11 mouse cellular contexts compared by ENCODE assay signal in the genomic region with DNA sequence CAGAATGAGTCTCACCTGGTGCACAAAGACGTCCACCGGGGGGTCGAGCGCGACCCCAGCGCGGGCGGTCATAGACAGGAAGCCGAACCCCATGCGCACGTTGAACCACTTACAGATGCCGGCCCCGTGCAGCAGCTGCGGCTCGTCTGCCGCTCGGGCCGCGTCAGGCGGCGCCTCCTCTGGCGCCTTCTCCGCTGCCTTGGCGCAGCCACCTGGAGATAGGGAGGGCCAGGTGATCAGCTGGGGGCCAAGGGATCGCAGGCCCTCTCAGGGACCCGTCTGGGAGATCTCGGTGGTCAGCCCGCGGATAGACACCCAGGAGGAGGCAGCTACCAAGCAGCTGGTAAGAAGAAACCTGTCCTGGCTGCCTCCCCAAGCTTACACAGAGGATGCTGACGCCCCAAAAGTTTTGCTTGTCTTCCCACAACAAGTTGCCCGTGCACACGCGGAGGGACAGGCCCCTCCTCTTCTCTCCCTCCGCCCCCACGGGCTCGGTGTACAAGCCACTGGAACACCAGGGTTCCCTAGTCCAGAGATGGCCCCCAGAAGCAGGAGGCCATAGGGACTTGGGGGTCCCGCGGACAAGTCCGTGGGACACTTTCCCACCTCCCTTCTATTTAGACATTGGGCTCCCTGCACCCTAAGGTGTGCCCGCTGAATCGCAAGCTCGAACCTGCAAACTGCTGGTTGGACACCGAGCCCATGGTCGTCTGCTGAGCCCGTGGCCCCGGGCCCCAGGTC. TPM values are rescaled to one million over a fixed set of nuclear protein-coding genes. Genes with fewer than 3 reads are reported as not detected.
DNase-seq lines count a peak whose midpoint lies in the region; ATAC-seq and TF ChIP-seq lines count a peak whose summit lies in the region.
"Had no signal": no experiment of that assay in that cellular context is flagged by ENCODE, and none has a peak within 500 bp of the region (broad histone marks: within the 10 kb centered on the region; RNA-seq: fewer than 3 reads in every experiment).

No protein-coding gene starts in this region.

- no peaks in the 10 kb centered on the region for H3K9me3 ChIP-seq in kidney, embryonic 14.5 days (ENCODE audit: control insufficient read depth, low read length)
- H3K9me3 ChIP-seq in embryonic facial prominence, embryonic 14.5 days (ENCODE audit: control insufficient read depth, low read length): no peaks in the 10 kb centered on the region
- no peaks in the 10 kb centered on the region for H3K9me3 ChIP-seq in limb, embryonic 11.5 days (ENCODE audit: control insufficient read depth, low read length)
- H3K9me3 ChIP-seq in neural tube, embryonic 11.5 days (ENCODE audit: control insufficient read depth, low read length): no peaks in the 10 kb centered on the region
- H3K9me3 ChIP-seq in lung, postnatal 0 days (ENCODE audit: low read length): no peaks in the 10 kb centered on the region

- no peak overlapping the region for H3K27ac ChIP-seq in kidney, embryonic 14.5 days (ENCODE audit: low read depth, low read length)
- no peak overlapping the region for H3K27ac ChIP-seq in embryonic facial prominence, embryonic 14.5 days (replicated peaks; ENCODE audit: low read depth, low read length)
- peak overlapping the region; percentile 91 for H3K27ac ChIP-seq in limb, embryonic 11.5 days (replicated peaks; ENCODE audit: low read depth, low read length)
- peak overlapping the region; percentile 70 for H3K27ac ChIP-seq in neural tube, embryonic 11.5 days (ENCODE audit: low read depth, low read length)
- no peak overlapping the region for H3K27ac ChIP-seq in lung, postnatal 0 days (ENCODE audit: low read length)

- TF ChIP-seq CTCF in lung, postnatal 0 days (IDR thresholded peaks at IDR 0.05): no peak

- TF ChIP-seq EP300 in lung, postnatal 0 days (IDR thresholded peaks at IDR 0.05): no peak

- H3K4me3 ChIP-seq in kidney, embryonic 14.5 days (ENCODE audit: low read length): peak overlapping the region; percentile 22
- peak overlapping the region; percentile 23 for H3K4me3 ChIP-seq in embryonic facial prominence, embryonic 14.5 days (ENCODE audit: low read depth, low read length)
- peak overlapping the region; percentile 30 for H3K4me3 ChIP-seq in limb, embryonic 11.5 days (ENCODE audit: low read depth, low read length)
- peak overlapping the region; percentile 43 for H3K4me3 ChIP-seq in neural tube, embryonic 11.5 days (ENCODE audit: low read depth, low read length)
- H3K4me3 ChIP-seq in lung, postnatal 0 days (ENCODE audit: low read depth, low read length): no peak overlapping the region
- H3K4me3 ChIP-seq: myocyte had no signal

- peaks cover 21% of the 10 kb centered on the region for H3K27me3 ChIP-seq in kidney, embryonic 14.5 days (ENCODE audit: control insufficient read depth, insufficient read depth, low read length)
- H3K27me3 ChIP-seq in embryonic facial prominence, embryonic 14.5 days (replicated peaks; ENCODE audit: control insufficient read depth, insufficient read depth, low read length): peaks cover 41% of the 10 kb centered on the region
- H3K27me3 ChIP-seq in limb, embryonic 11.5 days (ENCODE audit: control insufficient read depth, insufficient read depth, low read length): no peaks in the 10 kb centered on the region
- no peaks in the 10 kb centered on the region for H3K27me3 ChIP-seq in neural tube, embryonic 11.5 days (ENCODE audit: control insufficient read depth, insufficient read depth, low read length)
- peaks cover 28% of the 10 kb centered on the region for H3K27me3 ChIP-seq in lung, postnatal 0 days (replicated peaks; ENCODE audit: insufficient read depth, low read length)

- WGBS in kidney, embryonic 14.5 days: under 1% methylated on average over 42 of the region's 46 CpGs
- WGBS in embryonic facial prominence, embryonic 14.5 days: 0% methylated on average over 33 of the region's 46 CpGs
- under 1% methylated on average over 46 of the region's 46 CpGs for WGBS in limb, embryonic 11.5 days
- WGBS in neural tube, embryonic 11.5 days: under 1% methylated on average over 46 of the region's 46 CpGs
- 2% methylated on average over 46 of the region's 46 CpGs for WGBS in lung, postnatal 0 days

- DNase-seq in kidney, postnatal 36 days: no peak
- DNase-seq in embryonic facial prominence, embryonic 14.5 days (ENCODE audit: low spot score): no peak
- DNase-seq in limb, embryonic 11.5 days (ENCODE audit: low spot score): peak; percentile 66
- peak; percentile 56 for DNase-seq in neural tube, embryonic 11.5 days (ENCODE audit: low spot score)
- DNase-seq in left cerebral cortex, adult 18-20 months (ENCODE audit: low spot score in 2 of 2): no peak
- no peak for DNase-seq in lung, postnatal 0 days (ENCODE audit: low spot score)
- DNase-seq in right cerebral cortex, postnatal 10 days (ENCODE audit: low spot score in 2 of 2): no peak

- no peak overlapping the region for H3K9ac ChIP-seq in kidney, embryonic 14.5 days (ENCODE audit: low read depth, low read length)
- no peak overlapping the region for H3K9ac ChIP-seq in embryonic facial prominence, embryonic 14.5 days (ENCODE audit: low read depth, low read length)
- H3K9ac ChIP-seq in limb, embryonic 11.5 days (ENCODE audit: low read length): peak overlapping the region; percentile 45; the same call in 1 of the 2 replicates
- peak overlapping the region; percentile 39 for H3K9ac ChIP-seq in neural tube, embryonic 11.5 days (ENCODE audit: low read length)
- no peak overlapping the region for H3K9ac ChIP-seq in lung, postnatal 0 days (replicated peaks; ENCODE audit: low read depth)

- no peak for ATAC-seq in kidney, embryonic 14.5 days (ENCODE audit: low FRiP score, low TSS enrichment)
- ATAC-seq in embryonic facial prominence, embryonic 14.5 days (ENCODE audit: low read depth): 0 out of 2 replicates have a peak, but pooled peaks have one; percentile 18
- peak; percentile 32; the same call in 1 of the 2 replicates for ATAC-seq in limb, embryonic 11.5 days (ENCODE audit: insufficient number of reproducible peaks, low FRiP score, low TSS enrichment, low read depth)
- ATAC-seq in neural tube, embryonic 11.5 days (ENCODE audit: insufficient read depth, low FRiP score, low TSS enrichment): no peak
- ATAC-seq in lung, postnatal 0 days: no peak

- H3K4me1 ChIP-seq in kidney, embryonic 14.5 days (ENCODE audit: control insufficient read depth, insufficient read depth, low read length): peaks cover 30% of the 10 kb centered on the region
- H3K4me1 ChIP-seq in embryonic facial prominence, embryonic 14.5 days (ENCODE audit: control insufficient read depth, insufficient read depth, low read length): peaks cover 9% of the 10 kb centered on the region
- H3K4me1 ChIP-seq in limb, embryonic 11.5 days (ENCODE audit: control insufficient read depth, insufficient read depth, low read length): peaks cover 43% of the 10 kb centered on the region
- H3K4me1 ChIP-seq in neural tube, embryonic 11.5 days (ENCODE audit: control insufficient read depth, insufficient read depth, low read length): peaks cover 36% of the 10 kb centered on the region
- no peaks in the 10 kb centered on the region for H3K4me1 ChIP-seq in lung, postnatal 0 days (ENCODE audit: insufficient read depth, low read depth, low read length)

- H3K4me2 ChIP-seq in kidney, embryonic 14.5 days (replicated peaks; ENCODE audit: low read depth, low read length): peak overlapping the region; percentile 47
- peak overlapping the region; percentile 38 for H3K4me2 ChIP-seq in embryonic facial prominence, embryonic 14.5 days (ENCODE audit: low read depth, low read length)
- H3K4me2 ChIP-seq in limb, embryonic 11.5 days (ENCODE audit: low read depth, severe bottlenecking): peak overlapping the region; percentile 76
- peak overlapping the region; percentile 70 for H3K4me2 ChIP-seq in neural tube, embryonic 11.5 days (ENCODE audit: low read depth)
- no peak overlapping the region for H3K4me2 ChIP-seq in lung, postnatal 0 days (replicated peaks; ENCODE audit: low read depth, low read length)

- no peaks in the 10 kb centered on the region for H3K36me3 ChIP-seq in kidney, embryonic 14.5 days (ENCODE audit: control insufficient read depth, insufficient read depth, low read length)
- no peaks in the 10 kb centered on the region for H3K36me3 ChIP-seq in embryonic facial prominence, embryonic 14.5 days (ENCODE audit: control insufficient read depth, insufficient read depth, low read length)
- no peaks in the 10 kb centered on the region for H3K36me3 ChIP-seq in limb, embryonic 11.5 days (ENCODE audit: control insufficient read depth, insufficient read depth, low read length)
- H3K36me3 ChIP-seq in neural tube, embryonic 11.5 days (ENCODE audit: control insufficient read depth, insufficient read depth, low read length): no peaks in the 10 kb centered on the region
- no peaks in the 10 kb centered on the region for H3K36me3 ChIP-seq in lung, postnatal 0 days (ENCODE audit: insufficient read depth, low read length)
- H3K36me3 ChIP-seq: G1E had no signal

RNA-seq across cellular contexts. Expression of a gene that starts 0.4 kb away (rescaled TPM):
- not detected in 2 replicates for polyA plus RNA-seq in kidney, embryonic 14.5 days (2014; fragmentation: Nextera tagmentation; extraction: Ambion mirVana)
- polyA plus RNA-seq in embryonic facial prominence, embryonic 14.5 days (2014; fragmentation: Nextera tagmentation; extraction: Ambion mirVana): not detected in 2 replicates
- 1.4 and 2.3 TPM in 2 replicates for polyA plus RNA-seq in limb, embryonic 11.5 days (2014; fragmentation: Nextera tagmentation; extraction: Ambion mirVana)
- 3.2 and 3.4 TPM in 2 replicates for polyA plus RNA-seq in neural tube, embryonic 11.5 days (2014; fragmentation: Nextera tagmentation; extraction: Ambion mirVana)
- total RNA-seq in left cerebral cortex, adult 18-20 months (2021): not detected
- polyA plus RNA-seq in lung, postnatal 0 days (2015; fragmentation: Nextera tagmentation; extraction: Ambion mirVana): 0.19 TPM in 1 of 2 replicates, not detected in the other
- polyA plus RNA-seq: G1E had no signal

RNA-seq across cellular contexts. Expression of a gene that starts 17.5 kb away (rescaled TPM):
- polyA plus RNA-seq in kidney, embryonic 14.5 days (2014; fragmentation: Nextera tagmentation; extraction: Ambion mirVana): 42.2 and 42.9 TPM in 2 replicates
- 42.3 and 48.9 TPM in 2 replicates for polyA plus RNA-seq in embryonic facial prominence, embryonic 14.5 days (2014; fragmentation: Nextera tagmentation; extraction: Ambion mirVana)
- 41.9 and 43.4 TPM in 2 replicates for polyA plus RNA-seq in limb, embryonic 11.5 days (2014; fragmentation: Nextera tagmentation; extraction: Ambion mirVana)
- 40.6 and 42.1 TPM in 2 replicates for polyA plus RNA-seq in neural tube, embryonic 11.5 days (2014; fragmentation: Nextera tagmentation; extraction: Ambion mirVana)
- total RNA-seq in left cerebral cortex, adult 18-20 months (2021): 10 to 100 TPM; 64.6 to 68.5 TPM
- 23.8 and 25.1 TPM in 2 replicates for polyA plus RNA-seq in lung, postnatal 0 days (2015; fragmentation: Nextera tagmentation; extraction: Ambion mirVana)

RNA-seq across cellular contexts. Expression of a gene that starts 35.4 kb away (rescaled TPM):
- polyA plus RNA-seq in kidney, embryonic 14.5 days (2014; fragmentation: Nextera tagmentation; extraction: Ambion mirVana): not detected in 2 replicates
- not detected in 2 replicates for polyA plus RNA-seq in embryonic facial prominence, embryonic 14.5 days (2014; fragmentation: Nextera tagmentation; extraction: Ambion mirVana)
- not detected in 2 replicates for polyA plus RNA-seq in limb, embryonic 11.5 days (2014; fragmentation: Nextera tagmentation; extraction: Ambion mirVana)
- polyA plus RNA-seq in neural tube, embryonic 11.5 days (2014; fragmentation: Nextera tagmentation; extraction: Ambion mirVana): not detected in 2 replicates
- total RNA-seq in left cerebral cortex, adult 18-20 months (2021): not detected
- polyA plus RNA-seq in lung, postnatal 0 days (2015; fragmentation: Nextera tagmentation; extraction: Ambion mirVana): not detected in 2 replicates
- total RNA-seq: G1E; hematopoietic stem cell, adult 5-6 weeks had no signal
- polyA plus RNA-seq: G1E, myocyte had no signal

RNA-seq across cellular contexts. Expression of a gene that starts 42.4 kb away (rescaled TPM):
- 4.5 and 6.0 TPM in 2 replicates for polyA plus RNA-seq in kidney, embryonic 14.5 days (2014; fragmentation: Nextera tagmentation; extraction: Ambion mirVana)
- 5.6 and 6.5 TPM in 2 replicates for polyA plus RNA-seq in embryonic facial prominence, embryonic 14.5 days (2014; fragmentation: Nextera tagmentation; extraction: Ambion mirVana)
- 3.7 and 4.4 TPM in 2 replicates for polyA plus RNA-seq in limb, embryonic 11.5 days (2014; fragmentation: Nextera tagmentation; extraction: Ambion mirVana)
- polyA plus RNA-seq in neural tube, embryonic 11.5 days (2014; fragmentation: Nextera tagmentation; extraction: Ambion mirVana): 0.53 and 0.99 TPM in 2 replicates
- 1 to 10 TPM; 4.4 to 5.7 TPM for total RNA-seq in left cerebral cortex, adult 18-20 months (2021)
- polyA plus RNA-seq in lung, postnatal 0 days (2015; fragmentation: Nextera tagmentation; extraction: Ambion mirVana): 2.8 and 3.1 TPM in 2 replicates

RNA-seq across cellular contexts. Expression of a gene that starts 49.8 kb away (rescaled TPM):
- polyA plus RNA-seq in kidney, embryonic 14.5 days (2014; fragmentation: Nextera tagmentation; extraction: Ambion mirVana): 3,172 and 3,245 TPM in 2 replicates
- polyA plus RNA-seq in embryonic facial prominence, embryonic 14.5 days (2014; fragmentation: Nextera tagmentation; extraction: Ambion mirVana): 2,056 and 2,380 TPM in 2 replicates
- polyA plus RNA-seq in limb, embryonic 11.5 days (2014; fragmentation: Nextera tagmentation; extraction: Ambion mirVana): 3,322 and 3,460 TPM in 2 replicates
- 2,917 and 3,166 TPM in 2 replicates for polyA plus RNA-seq in neural tube, embryonic 11.5 days (2014; fragmentation: Nextera tagmentation; extraction: Ambion mirVana)
- total RNA-seq in left cerebral cortex, adult 18-20 months (2021): 100 to 1,000 TPM; 100 to 103 TPM
- polyA plus RNA-seq in lung, postnatal 0 days (2015; fragmentation: Nextera tagmentation; extraction: Ambion mirVana): 456 and 496 TPM in 2 replicates

Comparison
In these comparisons a context has a peak if more than half of its experiments do, and no peak if none do; other contexts are left out.
1. ATAC-seq: peak in embryonic facial prominence, embryonic 14.5 days (single experiment) and limb, embryonic 11.5 days (single experiment); none in kidney, embryonic 14.5 days (single experiment), neural tube, embryonic 11.5 days (single experiment) and lung, postnatal 0 days (single experiment).
2. H3K27ac ChIP-seq: peak in limb, embryonic 11.5 days (single experiment) and neural tube, embryonic 11.5 days (single experiment); none in kidney, embryonic 14.5 days (single experiment), embryonic facial prominence, embryonic 14.5 days (single experiment) and lung, postnatal 0 days (single experiment).
3. H3K9ac ChIP-seq: peak in limb, embryonic 11.5 days (single experiment) and neural tube, embryonic 11.5 days (single experiment); none in kidney, embryonic 14.5 days (single experiment), embryonic facial prominence, embryonic 14.5 days (single experiment) and lung, postnatal 0 days (single experiment).
4. DNase-seq: peak in limb, embryonic 11.5 days (single experiment) and neural tube, embryonic 11.5 days (single experiment); none in kidney, postnatal 36 days (0 of 2), embryonic facial prominence, embryonic 14.5 days (single experiment), left cerebral cortex, adult 18-20 months (0 of 2), lung, postnatal 0 days (single experiment) and right cerebral cortex, postnatal 10 days (0 of 2).